Mouse (Mus musculus) lung, adult 2 months (tissue): ENCODE measurements around the gene Vps26b.

Experiments
- CTCF ChIP-seq: fragments of 200-500 bp; IDR thresholded peaks from 2 replicates; pipeline ENCODE4 v1.5.1; 2011; ENCODE audit warnings: mild to moderate bottlenecking, low read length, control low read depth; ENCODE audit not compliant: insufficient read depth
- POLR2A ChIP-seq: fragments of 200-500 bp; IDR thresholded peaks from 2 replicates; pipeline ENCODE4 v1.6.1; 2011; ENCODE audit warnings: low read depth, mild to moderate bottlenecking, control low read depth, low read length, borderline replicate concordance; ENCODE audit errors: extremely low read depth

DNA sequence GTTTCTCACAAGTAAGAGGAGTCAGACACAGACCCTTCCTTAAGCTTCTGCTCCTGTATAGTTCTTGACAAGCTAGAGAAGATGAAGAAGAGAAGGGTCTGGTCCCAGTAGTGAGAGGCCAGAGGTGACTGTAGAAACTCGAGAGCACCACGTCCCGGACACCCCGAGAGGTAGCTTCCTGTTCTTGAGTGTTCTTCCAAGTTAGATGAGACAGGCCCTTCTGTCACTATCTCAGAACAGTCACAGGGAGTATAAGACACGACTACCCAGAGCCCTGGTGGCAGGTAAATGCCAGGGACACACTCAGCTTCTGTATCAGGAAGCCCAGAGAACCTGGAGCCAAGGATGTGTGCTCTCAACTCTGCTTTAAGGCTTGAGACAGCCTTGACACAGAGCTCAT is 20.6 kb downstream of the Vps26b start:
- TF ChIP-seq CTCF, result no peak
- no peak for TF ChIP-seq POLR2A
